8 mouse cellular contexts compared by ENCODE assay signal in the genomic region with DNA sequence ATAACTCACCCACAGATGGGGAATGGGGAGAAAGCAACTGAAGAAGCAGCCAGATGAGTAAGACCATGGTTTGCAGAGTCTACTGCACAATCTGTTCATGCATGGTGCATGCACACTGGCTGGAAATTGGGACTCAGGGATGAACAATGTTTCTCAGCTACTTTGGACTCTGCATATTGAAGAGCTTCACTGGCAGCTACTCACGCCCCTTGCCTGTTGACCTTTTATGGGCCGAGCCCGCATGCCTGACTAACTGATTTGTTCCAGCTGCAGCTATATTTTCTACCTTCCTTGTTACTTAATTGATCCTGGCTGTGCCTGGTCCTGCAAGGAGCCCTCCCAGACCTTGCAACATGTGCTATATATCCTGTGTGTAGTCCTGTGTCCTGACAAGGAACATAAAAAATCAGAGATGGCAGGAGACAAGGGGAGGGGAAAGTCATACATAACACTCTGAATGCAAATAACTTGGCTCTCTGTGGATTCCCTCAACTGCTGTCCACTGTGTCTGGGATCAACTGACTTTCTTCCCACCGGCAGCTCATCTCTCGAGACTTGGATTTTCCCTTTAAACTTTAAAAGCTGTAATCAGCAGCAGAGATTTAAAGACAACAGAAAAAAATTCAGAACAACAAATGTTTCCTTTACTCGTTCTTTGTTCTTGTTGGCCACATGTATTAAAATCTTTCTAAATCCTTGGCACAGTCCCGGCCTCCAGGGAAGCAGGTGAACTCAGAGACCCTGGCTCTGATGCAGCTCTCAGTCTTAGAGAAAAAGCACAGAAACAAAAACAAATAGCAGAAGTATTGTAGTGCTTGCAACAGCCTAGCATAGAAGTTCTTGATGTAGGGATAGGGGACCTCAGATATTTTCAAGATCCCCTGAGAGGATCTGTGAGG.
DNase-seq lines count a peak whose midpoint lies in the region; ATAC-seq and TF ChIP-seq lines count a peak whose summit lies in the region.
"Had no signal": no experiment of that assay in that cellular context is flagged by ENCODE, and none has a peak within 500 bp of the region (broad histone marks: within the 10 kb centered on the region; RNA-seq: fewer than 3 reads in every experiment).

No protein-coding gene starts in this region.

- no peak overlapping the region for H3K4me2 ChIP-seq in intestine, embryonic 15.5 days (replicated peaks)
- H3K4me2 ChIP-seq in forebrain, embryonic 11.5 days (ENCODE audit: low read depth, low read length, severe bottlenecking) = no peak overlapping the region

- H3K4me1 ChIP-seq in intestine, embryonic 15.5 days (replicated peaks) = 0 out of 2 replicates have a peak, but pooled peaks cover 7% of the 10 kb centered on the region
- no peaks in the 10 kb centered on the region for H3K4me1 ChIP-seq in forebrain, embryonic 11.5 days (replicated peaks; ENCODE audit: control insufficient read depth, insufficient read depth, low read length)
- no peaks in the 10 kb centered on the region for H3K4me1 ChIP-seq in cerebellum, adult 2 months (ENCODE audit: control insufficient read depth, insufficient read depth, low read length)

- no peak for TF ChIP-seq POLR2A in cerebellum, adult 2 months (IDR thresholded peaks at IDR 0.05; ENCODE audit: borderline replicate concordance, insufficient read depth, low read length)

- no peak overlapping the region for H3K4me3 ChIP-seq in intestine, embryonic 15.5 days (replicated peaks)
- H3K4me3 ChIP-seq in forebrain, embryonic 11.5 days (ENCODE audit: low read depth, low read length) = no peak overlapping the region
- no peak overlapping the region for H3K4me3 ChIP-seq in cerebellum, adult 2 months (replicated peaks; ENCODE audit: insufficient read depth, low read depth, low read length)

- TF ChIP-seq CTCF in cerebellum, adult 2 months (IDR thresholded peaks at IDR 0.05; ENCODE audit: borderline replicate concordance, insufficient read depth, low read depth, low read length) = no peak

- no peak overlapping the region for H3K9ac ChIP-seq in intestine, embryonic 15.5 days
- H3K9ac ChIP-seq in forebrain, embryonic 11.5 days (ENCODE audit: low read length) = no peak overlapping the region

- DNase-seq in urinary bladder, postnatal 14 days (ENCODE audit: low spot score) = peak; percentile 4
- DNase-seq in urinary bladder, postnatal 25 days (ENCODE audit: low spot score) = no peak
- peak; percentile 87 for DNase-seq in mesoderm, embryonic 11.5 days (ENCODE audit: low read depth, low spot score)
- no peak for DNase-seq in layer of hippocampus, adult 18-20 months (ENCODE audit: low spot score in 2 of 2)
- no peak for DNase-seq in forebrain, embryonic 11.5 days (ENCODE audit: low spot score)
- no peak for DNase-seq in cerebellum, adult 2 months

- no peaks in the 10 kb centered on the region for H3K36me3 ChIP-seq in intestine, embryonic 15.5 days
- no peaks in the 10 kb centered on the region for H3K36me3 ChIP-seq in forebrain, embryonic 11.5 days (ENCODE audit: control insufficient read depth, insufficient read depth, low read length)

- ATAC-seq in intestine, embryonic 15.5 days = peak; percentile 73
- no peak for ATAC-seq in forebrain, embryonic 11.5 days (replicated peaks; ENCODE audit: low FRiP score)

- H3K27ac ChIP-seq in intestine, embryonic 15.5 days = no peak overlapping the region
- H3K27ac ChIP-seq in forebrain, embryonic 11.5 days (ENCODE audit: low read depth, low read length) = no peak overlapping the region
- no peak overlapping the region for H3K27ac ChIP-seq in cerebellum, adult 2 months (ENCODE audit: insufficient read depth, low read length)
- H3K27ac ChIP-seq: macrophage had no signal

- H3K27me3 ChIP-seq in intestine, embryonic 15.5 days (replicated peaks) = no peaks in the 10 kb centered on the region
- H3K27me3 ChIP-seq in forebrain, embryonic 11.5 days (ENCODE audit: control insufficient read depth, insufficient read depth, low read length) = no peaks in the 10 kb centered on the region
- no peaks in the 10 kb centered on the region for H3K27me3 ChIP-seq in cerebellum, adult 2 months (ENCODE audit: control insufficient read depth, insufficient read depth, low read length)

- H3K9me3 ChIP-seq in intestine, embryonic 15.5 days = no peaks in the 10 kb centered on the region
- H3K9me3 ChIP-seq in forebrain, embryonic 11.5 days (ENCODE audit: control insufficient read depth, low read length) = no peaks in the 10 kb centered on the region

- WGBS in intestine, embryonic 15.5 days = 27% methylated on average over 7 of the region's 7 CpGs
- 68% methylated on average over 7 of the region's 7 CpGs for WGBS in forebrain, embryonic 11.5 days
- WGBS in cerebellum, adult 2 months = 13% methylated on average over 7 of the region's 7 CpGs

Comparison
In these comparisons a context has a peak if more than half of its experiments do, and no peak if none do; other contexts are left out.
1. DNase-seq: peak in urinary bladder, postnatal 14 days (single experiment) and mesoderm, embryonic 11.5 days (single experiment); none in urinary bladder, postnatal 25 days (single experiment), layer of hippocampus, adult 18-20 months (0 of 2), forebrain, embryonic 11.5 days (single experiment) and cerebellum, adult 2 months (0 of 2).